Mouse (Mus musculus) thymus, adult 2 months (tissue): ENCODE results near the gene Vmo1.

ENCODE experiments used
- CTCF ChIP-seq: fragments of 200-500 bp; IDR thresholded peaks from 2 replicates; pipeline ENCODE4 v1.5.1; 2012; ENCODE audit warnings: mild to moderate bottlenecking, control low read depth, low read length, moderate library complexity, borderline replicate concordance; ENCODE audit not compliant: control insufficient read depth, poor library complexity, insufficient read depth; ENCODE audit errors: extremely low read depth
- POLR2A ChIP-seq: fragments of 200-500 bp; IDR thresholded peaks from 2 replicates; pipeline ENCODE4 v1.6.1; 2012; ENCODE audit warnings: mild to moderate bottlenecking, low read length, control low read depth, moderate library complexity; ENCODE audit not compliant: control insufficient read depth, poor library complexity, insufficient read depth; ENCODE audit errors: extremely low read depth

DNA sequence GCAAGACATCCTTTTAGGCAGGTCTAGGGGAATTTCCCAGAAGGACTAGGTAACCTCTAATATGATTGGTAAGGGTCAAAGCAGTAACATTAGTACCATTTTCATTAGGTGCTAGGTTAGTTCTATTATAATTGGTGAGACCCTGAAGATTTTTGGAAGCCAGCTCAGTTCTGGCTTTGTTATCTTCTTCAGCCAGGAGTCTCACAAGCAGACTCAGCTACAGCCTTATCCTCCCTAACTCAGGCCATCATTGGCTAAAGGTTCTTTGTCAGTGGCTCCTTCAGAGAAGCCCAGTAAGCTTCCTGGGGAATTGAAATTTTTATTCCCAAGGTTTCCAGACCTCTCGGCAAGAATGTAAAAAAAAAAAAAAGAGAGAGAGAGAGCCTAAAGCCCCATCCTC is 4.0 kb upstream of the Vmo1 start:
- TF ChIP-seq CTCF: no peak
- no peak for TF ChIP-seq POLR2A
